In genomic region chr5:64595220-64595619, GRCm38 (mm10) we compare ENCODE assay signal across 12 mouse cellular contexts.
DNase-seq lines count a peak whose midpoint lies in the region; ATAC-seq and TF ChIP-seq lines count a peak whose summit lies in the region.
"Had no signal": no experiment of that assay in that cellular context is flagged by ENCODE, and none has a peak within 500 bp of the region (broad histone marks: within the 10 kb centered on the region; RNA-seq: fewer than 3 reads in every experiment).

No protein-coding gene starts in this region.

- H3K4me3 ChIP-seq in forebrain, embryonic 11.5 days (ENCODE audit: low read depth, low read length), result no peak overlapping the region
- no peak overlapping the region for H3K4me3 ChIP-seq in forebrain, postnatal 0 days (ENCODE audit: low read depth, low read length)
- no peak overlapping the region for H3K4me3 ChIP-seq in lung, embryonic 14.5 days (ENCODE audit: low read depth, low read length)
- no peak overlapping the region for H3K4me3 ChIP-seq in embryonic facial prominence, embryonic 11.5 days (ENCODE audit: low read depth, low read length)
- no peak overlapping the region for H3K4me3 ChIP-seq in limb, embryonic 10.5 days

- H3K27me3 ChIP-seq in forebrain, embryonic 11.5 days (ENCODE audit: control insufficient read depth, insufficient read depth, low read length), result no peaks in the 10 kb centered on the region
- no peaks in the 10 kb centered on the region for H3K27me3 ChIP-seq in forebrain, postnatal 0 days (ENCODE audit: insufficient read depth, low read length)
- H3K27me3 ChIP-seq in lung, embryonic 14.5 days (ENCODE audit: insufficient read depth, low read length), result no peaks in the 10 kb centered on the region
- no peaks in the 10 kb centered on the region for H3K27me3 ChIP-seq in embryonic facial prominence, embryonic 11.5 days (ENCODE audit: control insufficient read depth, insufficient read depth, low read length)
- no peaks in the 10 kb centered on the region for H3K27me3 ChIP-seq in limb, embryonic 10.5 days (ENCODE audit: low read depth, poor library complexity, severe bottlenecking)

- intact Hi-C loops in left cerebral cortex, postnatal 10 days (cut with DNase I), result no loop called here

- DNase-seq in forebrain, embryonic 11.5 days (ENCODE audit: low spot score), result peak; percentile 48
- no peak for DNase-seq in forebrain, postnatal 0 days
- DNase-seq in lung, embryonic 14.5 days, result no peak
- no peak for DNase-seq in lung, postnatal 14 days
- DNase-seq in embryonic facial prominence, embryonic 11.5 days (ENCODE audit: low spot score), result no peak
- DNase-seq in limb, embryonic 10.5 days (ENCODE audit: low spot score), result peak; percentile 46
- no peak for DNase-seq in left cerebral cortex, postnatal 10 days (ENCODE audit: extremely low spot score in 1 of 2, low spot score in 2 of 2)
- DNase-seq in B cell, adult 2 months, result no peak
- DNase-seq: adrenal gland, postnatal 36 days; kidney, adult 2 months; liver, postnatal 0 days; right cerebral cortex, postnatal 25 days had no signal

- no peaks in the 10 kb centered on the region for H3K36me3 ChIP-seq in forebrain, embryonic 11.5 days (ENCODE audit: control insufficient read depth, insufficient read depth, low read length)
- H3K36me3 ChIP-seq in forebrain, postnatal 0 days (ENCODE audit: insufficient read depth), result no peaks in the 10 kb centered on the region
- H3K36me3 ChIP-seq in lung, embryonic 14.5 days (ENCODE audit: insufficient read depth), result no peaks in the 10 kb centered on the region
- H3K36me3 ChIP-seq in embryonic facial prominence, embryonic 11.5 days (replicated peaks; ENCODE audit: control insufficient read depth, insufficient read depth, low read depth, low read length), result no peaks in the 10 kb centered on the region
- H3K36me3 ChIP-seq in limb, embryonic 10.5 days, result no peaks in the 10 kb centered on the region

- no peak for TF ChIP-seq CTCF in forebrain, postnatal 0 days (IDR thresholded peaks at IDR 0.05; ENCODE audit: low read depth)
- TF ChIP-seq CTCF in lung, embryonic 14.5 days (IDR thresholded peaks at IDR 0.05; ENCODE audit: low read depth), result no peak

- H3K9ac ChIP-seq in forebrain, embryonic 11.5 days (ENCODE audit: low read length), result no peak overlapping the region
- H3K9ac ChIP-seq in forebrain, postnatal 0 days, result no peak overlapping the region
- no peak overlapping the region for H3K9ac ChIP-seq in lung, embryonic 14.5 days
- H3K9ac ChIP-seq in embryonic facial prominence, embryonic 11.5 days (replicated peaks; ENCODE audit: low read length), result no peak overlapping the region; the same call in 1 of the 2 replicates
- H3K9ac ChIP-seq: liver, postnatal 0 days had no signal

- no peak for ATAC-seq in forebrain, embryonic 11.5 days (replicated peaks; ENCODE audit: low FRiP score)
- no peak for ATAC-seq in forebrain, postnatal 0 days
- ATAC-seq in lung, embryonic 14.5 days (ENCODE audit: insufficient read depth), result no peak
- ATAC-seq in embryonic facial prominence, embryonic 11.5 days (replicated peaks; ENCODE audit: insufficient number of reproducible peaks, low FRiP score, low TSS enrichment, low read depth), result 0 out of 2 replicates have a peak, but pooled peaks have one; percentile 39
- ATAC-seq: liver, postnatal 0 days had no signal

- H3K27ac ChIP-seq in forebrain, embryonic 11.5 days (ENCODE audit: low read depth, low read length), result no peak overlapping the region
- no peak overlapping the region for H3K27ac ChIP-seq in forebrain, postnatal 0 days (ENCODE audit: low read depth, low read length)
- 0 out of 2 replicates have a peak overlapping the region, but pooled peaks have one; percentile 19 for H3K27ac ChIP-seq in lung, embryonic 14.5 days (ENCODE audit: low read depth)
- peak overlapping the region; percentile 47; the same call in 1 of the 2 replicates for H3K27ac ChIP-seq in embryonic facial prominence, embryonic 11.5 days (replicated peaks; ENCODE audit: low read depth, low read length)
- H3K27ac ChIP-seq in limb, embryonic 10.5 days, result peak overlapping the region; percentile 85

- no peaks in the 10 kb centered on the region for H3K9me3 ChIP-seq in forebrain, embryonic 11.5 days (ENCODE audit: control insufficient read depth, low read length)
- H3K9me3 ChIP-seq in forebrain, postnatal 0 days (ENCODE audit: low read length), result no peaks in the 10 kb centered on the region
- no peaks in the 10 kb centered on the region for H3K9me3 ChIP-seq in lung, embryonic 14.5 days (ENCODE audit: low read depth, low read length)
- no peaks in the 10 kb centered on the region for H3K9me3 ChIP-seq in embryonic facial prominence, embryonic 11.5 days (replicated peaks; ENCODE audit: control insufficient read depth, low read length)
- no peaks in the 10 kb centered on the region for H3K9me3 ChIP-seq in limb, embryonic 10.5 days (replicated peaks)

- H3K4me2 ChIP-seq in forebrain, embryonic 11.5 days (ENCODE audit: low read depth, low read length, severe bottlenecking), result no peak overlapping the region
- no peak overlapping the region for H3K4me2 ChIP-seq in forebrain, postnatal 0 days (ENCODE audit: low read depth)
- no peak overlapping the region for H3K4me2 ChIP-seq in lung, embryonic 14.5 days
- no peak overlapping the region for H3K4me2 ChIP-seq in embryonic facial prominence, embryonic 11.5 days (ENCODE audit: low read depth, low read length)

- WGBS in forebrain, embryonic 11.5 days, result 58% methylated on average over 3 of the region's 3 CpGs
- WGBS in forebrain, postnatal 0 days, result 66% methylated on average over 3 of the region's 3 CpGs
- WGBS in lung, embryonic 14.5 days, result 56% methylated on average over 3 of the region's 3 CpGs
- WGBS in embryonic facial prominence, embryonic 11.5 days, result 35% methylated on average over 3 of the region's 3 CpGs
- 52% methylated on average over 3 of the region's 3 CpGs for WGBS in limb, embryonic 10.5 days

- H3K4me1 ChIP-seq in forebrain, embryonic 11.5 days (replicated peaks; ENCODE audit: control insufficient read depth, insufficient read depth, low read length), result no peaks in the 10 kb centered on the region; the same call in 1 of the 2 replicates
- 0 out of 2 replicates have a peak, but pooled peaks cover 6% of the 10 kb centered on the region for H3K4me1 ChIP-seq in forebrain, postnatal 0 days (ENCODE audit: insufficient read depth)
- H3K4me1 ChIP-seq in lung, embryonic 14.5 days (ENCODE audit: insufficient read depth), result peaks cover 14% of the 10 kb centered on the region
- H3K4me1 ChIP-seq in embryonic facial prominence, embryonic 11.5 days (ENCODE audit: control insufficient read depth, insufficient read depth, low read length), result peaks cover 2% of the 10 kb centered on the region; the same call in 1 of the 2 replicates
- H3K4me1 ChIP-seq in limb, embryonic 10.5 days, result peaks cover 73% of the 10 kb centered on the region

Comparison
In these comparisons a context has a peak if more than half of its experiments do, and no peak if none do; other contexts are left out.
1. DNase-seq: peak in forebrain, embryonic 11.5 days (single experiment) and limb, embryonic 10.5 days (single experiment); none in forebrain, postnatal 0 days (single experiment), lung, embryonic 14.5 days (single experiment), lung, postnatal 14 days (single experiment), embryonic facial prominence, embryonic 11.5 days (single experiment), left cerebral cortex, postnatal 10 days (0 of 2) and B cell, adult 2 months (0 of 2).
2. H3K27ac ChIP-seq: peak in lung, embryonic 14.5 days (single experiment), embryonic facial prominence, embryonic 11.5 days (single experiment) and limb, embryonic 10.5 days (single experiment); none in forebrain, embryonic 11.5 days (single experiment) and forebrain, postnatal 0 days (single experiment).